Mouse (Mus musculus): ENCODE measurements around the gene Msh2. TPM values are rescaled to one million over a fixed set of nuclear protein-coding genes. Genes with fewer than 3 reads are reported as not detected.
"Not testable (repeated sequence)": the region's sequence is repeated elsewhere in the genome, so short reads cannot be mapped to it uniquely, and the experiment has no call there.

The Msh2 gene
- polyA plus RNA-seq, 2 experiments, result 33.8 to 40.5 TPM

GRCm38 (mm10) chr17:87639242-87639641 lies 32.9 kb upstream of the Msh2 start:
- WGBS, result 68% methylated on average over 5 of the region's 5 CpGs

GRCm38 (mm10) chr17:87640272-87640671 lies 31.9 kb upstream of the Msh2 start:
- Histone ChIP-seq H3K9ac (ENCODE audit: low read depth, low read length, severe bottlenecking) (no peak overlapping the region), H3K9me3 (ENCODE audit: control insufficient read depth, low read length) (no peaks in the 10 kb centered on the region), H3K27ac (replicated peaks; ENCODE audit: low read depth, low read length) (no peak overlapping the region), H3K36me3 (ENCODE audit: control insufficient read depth, insufficient read depth, low read length) (no peaks in the 10 kb centered on the region), H3K27me3 (ENCODE audit: control insufficient read depth, insufficient read depth, low read length) (peaks cover 33% of the 10 kb centered on the region), H3K4me2 (replicated peaks; ENCODE audit: low read depth, low read length, severe bottlenecking) (no peak overlapping the region), H3K4me1 (ENCODE audit: control insufficient read depth, insufficient read depth, low read length) (no peaks in the 10 kb centered on the region), H3K4me3 (replicated peaks; ENCODE audit: low read length) (no peak overlapping the region)
- DNase-seq (ENCODE audit: low spot score) (no peak), ATAC-seq (ENCODE audit: low FRiP score, low read depth) (no peak)
- WGBS, result 96% methylated on average over 27 of the region's 27 CpGs
- no peak for TF ChIP-seq POLR2A (IDR thresholded peaks at IDR 0.05; ENCODE audit: borderline replicate concordance, extremely low read depth, insufficient read depth, insufficient read length)

More at GRCm38 (mm10) chr17:87639242-87639641, 32.9 kb upstream of the Msh2 start:
- ATAC-seq (ENCODE audit: low FRiP score, low read depth) (no peak), DNase-seq (ENCODE audit: low spot score) (no peak)
- Histone ChIP-seq H3K4me3 (replicated peaks; ENCODE audit: low read length) (no peak overlapping the region), H3K9ac (ENCODE audit: low read depth, low read length, severe bottlenecking) (no peak overlapping the region), H3K4me1 (ENCODE audit: control insufficient read depth, insufficient read depth, low read length) (no peaks in the 10 kb centered on the region), H3K27ac (replicated peaks; ENCODE audit: low read depth, low read length) (no peak overlapping the region), H3K36me3 (ENCODE audit: control insufficient read depth, insufficient read depth, low read length) (no peaks in the 10 kb centered on the region), H3K27me3 (ENCODE audit: control insufficient read depth, insufficient read depth, low read length) (peaks cover 38% of the 10 kb centered on the region), H3K9me3 (ENCODE audit: control insufficient read depth, low read length) (no peaks in the 10 kb centered on the region), H3K4me2 (replicated peaks; ENCODE audit: low read depth, low read length, severe bottlenecking) (no peak overlapping the region)
- TF ChIP-seq POLR2A (IDR thresholded peaks at IDR 0.05; ENCODE audit: borderline replicate concordance, extremely low read depth, insufficient read depth, insufficient read length), result no peak

- no peak for DNase-seq (ENCODE audit: low spot score)
- ATAC-seq (ENCODE audit: low FRiP score, low read depth), result no peak
- H3K9me3 ChIP-seq (ENCODE audit: control insufficient read depth, low read length), result no peaks in the 10 kb centered on the region
- H3K4me1 ChIP-seq (ENCODE audit: control insufficient read depth, insufficient read depth, low read length), result no peaks in the 10 kb centered on the region
- no peak for TF ChIP-seq POLR2A (IDR thresholded peaks at IDR 0.05; ENCODE audit: borderline replicate concordance, extremely low read depth, insufficient read depth, insufficient read length)
- H3K9ac ChIP-seq (ENCODE audit: low read depth, low read length, severe bottlenecking), result no peak overlapping the region
- H3K4me2 ChIP-seq (replicated peaks; ENCODE audit: low read depth, low read length, severe bottlenecking), result no peak overlapping the region
- H3K27ac ChIP-seq (replicated peaks; ENCODE audit: low read depth, low read length), result no peak overlapping the region
- H3K27me3 ChIP-seq (ENCODE audit: control insufficient read depth, insufficient read depth, low read length), result peaks cover 25% of the 10 kb centered on the region
- 83% methylated on average over 12 of the region's 12 CpGs for WGBS
- H3K4me3 ChIP-seq (replicated peaks; ENCODE audit: low read length), result no peak overlapping the region
- no peaks in the 10 kb centered on the region for H3K36me3 ChIP-seq (ENCODE audit: control insufficient read depth, insufficient read depth, low read length)
These were observed 31.1 kb upstream of the Msh2 start for GRCm38 (mm10) chr17:87641006-87641405.

- WGBS, result 77% methylated on average over 8 of the region's 8 CpGs
- H3K4me2 ChIP-seq (replicated peaks; ENCODE audit: low read depth, low read length, severe bottlenecking), result no peak overlapping the region
These were observed 29.4 kb upstream of the Msh2 start for GRCm38 (mm10) chr17:87642744-87643143.

GRCm38 (mm10) chr17:87655616-87656015 lies 16.5 kb upstream of the Msh2 start:
- H3K27me3 ChIP-seq (ENCODE audit: control insufficient read depth, insufficient read depth, low read length); H3K4me3 ChIP-seq (replicated peaks; ENCODE audit: low read length); DNase-seq (ENCODE audit: low spot score); H3K27ac ChIP-seq (replicated peaks; ENCODE audit: low read depth, low read length); H3K36me3 ChIP-seq (ENCODE audit: control insufficient read depth, insufficient read depth, low read length); H3K4me2 ChIP-seq (replicated peaks; ENCODE audit: low read depth, low read length, severe bottlenecking); H3K9ac ChIP-seq (ENCODE audit: low read depth, low read length, severe bottlenecking); ATAC-seq (ENCODE audit: low FRiP score, low read depth); H3K4me1 ChIP-seq (ENCODE audit: control insufficient read depth, insufficient read depth, low read length); H3K9me3 ChIP-seq (ENCODE audit: control insufficient read depth, low read length): not testable (repeated sequence)
- 89% methylated on average over 5 of the region's 5 CpGs for WGBS

More at GRCm38 (mm10) chr17:87642744-87643143, 29.4 kb upstream of the Msh2 start:
- Histone ChIP-seq H3K9ac (ENCODE audit: low read depth, low read length, severe bottlenecking) (no peak overlapping the region), H3K4me1 (ENCODE audit: control insufficient read depth, insufficient read depth, low read length) (no peaks in the 10 kb centered on the region), H3K27me3 (ENCODE audit: control insufficient read depth, insufficient read depth, low read length) (peaks cover 8% of the 10 kb centered on the region; the same call in 1 of the 2 replicates), H3K4me3 (replicated peaks; ENCODE audit: low read length) (no peak overlapping the region), H3K9me3 (ENCODE audit: control insufficient read depth, low read length) (no peaks in the 10 kb centered on the region), H3K27ac (replicated peaks; ENCODE audit: low read depth, low read length) (no peak overlapping the region), H3K36me3 (ENCODE audit: control insufficient read depth, insufficient read depth, low read length) (no peaks in the 10 kb centered on the region)
- ATAC-seq (ENCODE audit: low FRiP score, low read depth) (no peak), DNase-seq (ENCODE audit: low spot score) (no peak)
- TF ChIP-seq POLR2A (IDR thresholded peaks at IDR 0.05; ENCODE audit: borderline replicate concordance, extremely low read depth, insufficient read depth, insufficient read length), result no peak

GRCm38 (mm10) chr17:87661958-87662573 lies 10.1 kb upstream of the Msh2 start:
- H3K27me3 ChIP-seq (ENCODE audit: control insufficient read depth, insufficient read depth, low read length); H3K4me3 ChIP-seq (replicated peaks; ENCODE audit: low read length); ATAC-seq (ENCODE audit: low FRiP score, low read depth); H3K4me2 ChIP-seq (replicated peaks; ENCODE audit: low read depth, low read length, severe bottlenecking); H3K27ac ChIP-seq (replicated peaks; ENCODE audit: low read depth, low read length); H3K4me1 ChIP-seq (ENCODE audit: control insufficient read depth, insufficient read depth, low read length); H3K9ac ChIP-seq (ENCODE audit: low read depth, low read length, severe bottlenecking); H3K9me3 ChIP-seq (ENCODE audit: control insufficient read depth, low read length); H3K36me3 ChIP-seq (ENCODE audit: control insufficient read depth, insufficient read depth, low read length); DNase-seq (ENCODE audit: low spot score): not testable (repeated sequence)
- 83% methylated on average over 9 of the region's 9 CpGs for WGBS
